Mouse (Mus musculus): ENCODE measurements around the gene Dlgap3. TPM values are rescaled to one million over a fixed set of nuclear protein-coding genes. Genes with fewer than 3 reads are reported as not detected.

Dlgap3 gene
- polyA plus RNA-seq, 1 experiment: not detected

DNA sequence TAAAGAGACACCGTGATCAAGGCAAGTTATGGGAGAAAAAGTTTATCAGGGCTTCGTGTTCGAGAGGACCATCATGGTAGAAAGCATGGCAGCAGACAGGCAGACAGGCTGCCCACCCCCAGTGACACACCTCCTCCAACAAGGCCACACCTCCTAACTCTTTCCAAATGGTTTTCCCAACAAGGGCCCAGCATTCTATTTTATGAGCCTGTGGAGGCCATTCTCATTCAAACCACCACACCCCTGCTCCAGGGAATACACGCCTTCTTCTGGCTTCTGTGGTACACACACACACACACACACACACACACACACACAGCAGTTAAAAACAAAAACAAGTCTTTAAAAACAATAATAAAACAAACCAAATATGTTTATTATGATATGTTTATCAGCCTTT is 11.3 kb upstream of the Dlgap3 start:
- H3K27me3 ChIP-seq (ENCODE audit: control insufficient read depth): no peaks in the 10 kb centered on the region
- no peaks in the 10 kb centered on the region for H3K9me3 ChIP-seq (ENCODE audit: control insufficient read depth, low read length)
- TF ChIP-seq GATA1 (IDR thresholded peaks at IDR 0.05; ENCODE audit: low read length) (no peak), TAL1 (IDR thresholded peaks at IDR 0.05; ENCODE audit: low read length) (no peak)

DNA sequence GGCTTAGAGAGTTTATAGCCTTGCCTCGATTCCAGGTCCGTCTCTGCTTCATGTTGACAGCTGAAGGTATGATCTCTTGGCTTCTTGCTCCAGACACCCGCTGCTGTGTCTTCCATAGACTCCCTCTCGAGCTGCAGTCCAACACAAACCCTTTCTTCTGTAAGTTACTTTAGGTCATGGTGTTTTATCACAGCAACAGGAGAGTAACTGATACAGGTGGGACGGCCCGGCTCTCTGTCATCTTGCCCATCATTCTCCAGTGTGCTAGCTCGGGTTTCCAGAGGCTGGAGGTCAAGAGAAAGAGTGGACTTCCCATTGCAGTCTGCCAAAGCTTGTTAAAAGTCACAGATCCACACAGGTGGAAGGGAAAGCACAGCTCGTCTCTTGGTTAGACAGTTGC is 5.1 kb upstream of the Dlgap3 start:
- Histone ChIP-seq H3K36me3 (ENCODE audit: control insufficient read depth) (no peaks in the 10 kb centered on the region), H3K9me3 (ENCODE audit: control insufficient read depth, low read length) (no peaks in the 10 kb centered on the region; the same call in 1 of the 2 replicates), H3K4me3 (replicated peaks) (no peak overlapping the region), H3K27me3 (ENCODE audit: control insufficient read depth) (peaks cover 30% of the 10 kb centered on the region), H3K4me1 (ENCODE audit: control insufficient read depth) (no peaks in the 10 kb centered on the region)
- TF ChIP-seq TAL1 (IDR thresholded peaks at IDR 0.05; ENCODE audit: low read length) (no peak), GATA1 (IDR thresholded peaks at IDR 0.05; ENCODE audit: low read length) (no peak)

More for the DNA sequence above, 11.3 kb upstream of the Dlgap3 start:
- no peaks in the 10 kb centered on the region for H3K4me1 ChIP-seq (ENCODE audit: control insufficient read depth)
- no peaks in the 10 kb centered on the region for H3K36me3 ChIP-seq (ENCODE audit: control insufficient read depth)
- H3K4me3 ChIP-seq (replicated peaks): no peak overlapping the region

- no peak for TF ChIP-seq GATA1 (IDR thresholded peaks at IDR 0.05; ENCODE audit: low read length)
- no peak for TF ChIP-seq TAL1 (IDR thresholded peaks at IDR 0.05; ENCODE audit: low read length)
- Histone ChIP-seq H3K36me3 (ENCODE audit: control insufficient read depth) (no peaks in the 10 kb centered on the region), H3K4me3 (replicated peaks) (no peak overlapping the region), H3K9me3 (ENCODE audit: control insufficient read depth, low read length) (peaks cover 6% of the 10 kb centered on the region; the same call in 1 of the 2 replicates), H3K4me1 (ENCODE audit: control insufficient read depth) (no peaks in the 10 kb centered on the region), H3K27me3 (ENCODE audit: control insufficient read depth) (peaks cover 59% of the 10 kb centered on the region)
Observed at GRCm38 (mm10) chr4:127167096-127167495, 1.9 kb upstream of the Dlgap3 start.

GRCm38 (mm10) chr4:127167731-127168130 is 1.3 kb upstream of the Dlgap3 start:
- H3K27me3 ChIP-seq (ENCODE audit: control insufficient read depth): peaks cover 63% of the 10 kb centered on the region
- H3K9me3 ChIP-seq (ENCODE audit: control insufficient read depth, low read length): peaks cover 6% of the 10 kb centered on the region; the same call in 1 of the 2 replicates
- H3K36me3 ChIP-seq (ENCODE audit: control insufficient read depth): no peaks in the 10 kb centered on the region
- no peak for TF ChIP-seq TAL1 (IDR thresholded peaks at IDR 0.05; ENCODE audit: low read length)
- H3K4me1 ChIP-seq (ENCODE audit: control insufficient read depth): no peaks in the 10 kb centered on the region
- no peak overlapping the region for H3K4me3 ChIP-seq (replicated peaks)

GRCm38 (mm10) chr4:127168211-127168913 is 642 bp upstream of the Dlgap3 start:
- peaks cover 63% of the 10 kb centered on the region for H3K27me3 ChIP-seq (ENCODE audit: control insufficient read depth)
- TF ChIP-seq GATA1 (IDR thresholded peaks at IDR 0.05; ENCODE audit: low read length) (no peak), TAL1 (IDR thresholded peaks at IDR 0.05; ENCODE audit: low read length) (no peak)
- no peaks in the 10 kb centered on the region for H3K4me1 ChIP-seq (ENCODE audit: control insufficient read depth)
- H3K4me3 ChIP-seq (replicated peaks): peak overlapping the region; percentile 22
- H3K36me3 ChIP-seq (ENCODE audit: control insufficient read depth): no peaks in the 10 kb centered on the region
- peaks cover 6% of the 10 kb centered on the region; the same call in 1 of the 2 replicates for H3K9me3 ChIP-seq (ENCODE audit: control insufficient read depth, low read length)

- H3K9me3 ChIP-seq (ENCODE audit: control insufficient read depth, low read length): peaks cover 6% of the 10 kb centered on the region; the same call in 1 of the 2 replicates
- H3K4me3 ChIP-seq (replicated peaks): peak overlapping the region; percentile 24
- peaks cover 63% of the 10 kb centered on the region for H3K27me3 ChIP-seq (ENCODE audit: control insufficient read depth)
- no peaks in the 10 kb centered on the region for H3K4me1 ChIP-seq (ENCODE audit: control insufficient read depth)
- H3K36me3 ChIP-seq (ENCODE audit: control insufficient read depth): no peaks in the 10 kb centered on the region
- TF ChIP-seq TAL1 (IDR thresholded peaks at IDR 0.05; ENCODE audit: low read length): no peak
- no peak for TF ChIP-seq GATA1 (IDR thresholded peaks at IDR 0.05; ENCODE audit: low read length)
Observed at GRCm38 (mm10) chr4:127169346-127170221, 580 bp downstream of the Dlgap3 start.

- no peaks in the 10 kb centered on the region for H3K36me3 ChIP-seq (ENCODE audit: control insufficient read depth)
- H3K27me3 ChIP-seq (ENCODE audit: control insufficient read depth): peaks cover 59% of the 10 kb centered on the region
- H3K9me3 ChIP-seq (ENCODE audit: control insufficient read depth, low read length): peaks cover 6% of the 10 kb centered on the region; the same call in 1 of the 2 replicates
- TF ChIP-seq TAL1 (IDR thresholded peaks at IDR 0.05; ENCODE audit: low read length) (no peak), GATA1 (IDR thresholded peaks at IDR 0.05; ENCODE audit: low read length) (no peak)
- no peaks in the 10 kb centered on the region for H3K4me1 ChIP-seq (ENCODE audit: control insufficient read depth)
- no peak overlapping the region for H3K4me3 ChIP-seq (replicated peaks)
Observed at GRCm38 (mm10) chr4:127170866-127171265, 1.9 kb downstream of the Dlgap3 start.

DNA sequence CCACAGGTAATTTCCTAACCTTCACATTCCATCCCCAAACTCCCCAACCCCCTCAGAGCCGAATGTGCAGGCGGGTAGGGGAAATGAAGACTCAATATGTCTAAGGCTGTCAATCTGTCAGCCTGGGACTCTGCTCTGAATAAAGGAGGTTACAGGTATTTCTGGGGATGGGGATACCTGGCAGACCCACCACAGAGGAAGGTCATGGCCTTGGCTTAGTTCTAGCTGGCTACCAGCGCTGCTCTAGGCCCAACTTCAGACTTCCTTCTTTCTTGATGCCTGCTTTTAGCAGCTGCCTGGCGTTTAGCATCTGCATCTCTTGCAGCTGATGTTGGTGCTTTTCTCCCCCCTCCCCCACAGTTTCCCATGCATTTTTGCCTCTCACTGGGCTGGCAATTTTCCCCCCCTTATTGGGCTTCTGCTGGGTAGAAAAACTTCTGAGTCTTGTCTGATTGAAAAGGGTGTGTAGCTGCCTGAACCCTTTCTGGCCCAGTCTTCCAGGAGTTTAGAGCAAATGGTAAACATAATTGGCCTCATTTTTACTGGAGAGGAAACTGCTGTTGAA is 2.4 kb downstream of the Dlgap3 start:
- Histone ChIP-seq H3K36me3 (ENCODE audit: control insufficient read depth) (no peaks in the 10 kb centered on the region), H3K27me3 (ENCODE audit: control insufficient read depth) (peaks cover 56% of the 10 kb centered on the region), H3K4me3 (replicated peaks) (no peak overlapping the region), H3K9me3 (ENCODE audit: control insufficient read depth, low read length) (peaks cover 6% of the 10 kb centered on the region; the same call in 1 of the 2 replicates), H3K4me1 (ENCODE audit: control insufficient read depth) (no peaks in the 10 kb centered on the region)
- TF ChIP-seq GATA1 (IDR thresholded peaks at IDR 0.05; ENCODE audit: low read length): no peak
- no peak for TF ChIP-seq TAL1 (IDR thresholded peaks at IDR 0.05; ENCODE audit: low read length)

- no peaks in the 10 kb centered on the region for H3K36me3 ChIP-seq (ENCODE audit: control insufficient read depth)
- peaks cover 51% of the 10 kb centered on the region for H3K27me3 ChIP-seq (ENCODE audit: control insufficient read depth)
- TF ChIP-seq TAL1 (IDR thresholded peaks at IDR 0.05; ENCODE audit: low read length) (no peak), GATA1 (IDR thresholded peaks at IDR 0.05; ENCODE audit: low read length) (no peak)
- H3K4me1 ChIP-seq (ENCODE audit: control insufficient read depth): no peaks in the 10 kb centered on the region
- no peak overlapping the region for H3K4me3 ChIP-seq (replicated peaks)
- peaks cover 6% of the 10 kb centered on the region; the same call in 1 of the 2 replicates for H3K9me3 ChIP-seq (ENCODE audit: control insufficient read depth, low read length)
Observed at GRCm38 (mm10) chr4:127172119-127172518, 3.1 kb downstream of the Dlgap3 start.
